Mouse (Mus musculus) intestine, embryonic 14.5 days (tissue): ENCODE measurements at regions not wholly inside any gene's neighbourhood (a gene's known extent, or its start where the extent isn't known, plus 50 kb on each side); places are given as distances from the start of the nearest gene placed in this dataset.

ENCODE experiments used
- ATAC-seq: fragments of 200-750 bp; cut with Nextera tagmentation; replicated peaks from 2 replicates; pipeline ENCODE4 v1.8.0; 2017; ENCODE audit warnings: low read depth, moderate number of reproducible peaks, moderate TSS enrichment, moderate library complexity; ENCODE audit not compliant: low FRiP score, low TSS enrichment
- DNase-seq: peaks from one replicate; pipeline ENCODE4 v3.0.0-alpha.2; 2018; ENCODE audit warnings: low spot score
- H3K27ac ChIP-seq: fragments of 300-500 bp; sonication (generic); 2 replicates; pipeline ENCODE4 v1.5.1; 2014; ENCODE audit warnings: low read depth, mild to moderate bottlenecking, control low read depth
- H3K27me3 ChIP-seq: fragments of 300-500 bp; sonication (generic); replicated peaks from 2 replicates; pipeline ENCODE4 v1.6.1; 2014; ENCODE audit warnings: low read length, control low read depth; ENCODE audit not compliant: control insufficient read depth, insufficient read depth
- H3K36me3 ChIP-seq: fragments of 300-500 bp; sonication (generic); 2 replicates; pipeline ENCODE4 v1.6.1; 2014; ENCODE audit warnings: low read length, control low read depth; ENCODE audit not compliant: control insufficient read depth, insufficient read depth
- H3K4me1 ChIP-seq: fragments of 300-500 bp; sonication (generic); replicated peaks from 2 replicates; pipeline ENCODE4 v1.6.1; 2014; ENCODE audit warnings: low read length, control low read depth, mixed read lengths; ENCODE audit not compliant: control insufficient read depth, insufficient read depth
- H3K4me2 ChIP-seq: fragments of 300-500 bp; sonication (generic); 2 replicates; pipeline ENCODE4 v1.6.1; 2014; ENCODE audit warnings: low read length
- H3K4me3 ChIP-seq: fragments of 300-500 bp; sonication (generic); 2 replicates; pipeline ENCODE4 v1.5.1; 2014; ENCODE audit warnings: low read depth, low read length, control low read depth, mixed read lengths
- H3K9ac ChIP-seq: fragments of 300-500 bp; sonication (generic); 2 replicates; pipeline ENCODE4 v1.6.1; 2014; ENCODE audit warnings: mild to moderate bottlenecking, low read length
- H3K9me3 ChIP-seq: fragments of 300-500 bp; sonication (generic); 2 replicates; pipeline ENCODE4 v1.6.1; 2016; ENCODE audit warnings: low read length, control low read depth; ENCODE audit not compliant: control insufficient read depth
- WGBS: fragments of 180-500 bp; shearing (Covaris S2); extraction: QIAGEN DNeasy Blood & Tissue Kit; methylation state at CpG from one replicate; pipeline ENCODE4 v1.1.7; 2014; 5-methylcytosine and 5-hydroxymethylcytosine counted together

- DNase-seq, result peak; percentile 70
- no peak for ATAC-seq
- no peak overlapping the region for H3K27ac ChIP-seq
- H3K4me3 ChIP-seq, result no peak overlapping the region
- no peaks in the 10 kb centered on the region for H3K27me3 ChIP-seq
- no peaks in the 10 kb centered on the region for H3K4me1 ChIP-seq
- H3K9me3 ChIP-seq, result no peaks in the 10 kb centered on the region
- no peak overlapping the region for H3K9ac ChIP-seq
- 30% methylated on average over 5 of the region's 5 CpGs for WGBS
- no peaks in the 10 kb centered on the region for H3K36me3 ChIP-seq
- no peak overlapping the region for H3K4me2 ChIP-seq
Observed at GRCm38 (mm10) chr9:89461190-89461589, 161.7 kb downstream of the Minar1 start.

GRCm38 (mm10) chr9:89456666-89457065, 166.3 kb downstream of the Minar1 start:
- no peaks in the 10 kb centered on the region for H3K36me3 ChIP-seq

GRCm38 (mm10) chr9:89449656-89450055, 173.3 kb downstream of the Minar1 start:
- WGBS, result 80% methylated on average over 6 of the region's 6 CpGs
- no peaks in the 10 kb centered on the region for H3K36me3 ChIP-seq
- ATAC-seq (no peak), DNase-seq (no peak)
- H3K9me3 ChIP-seq, result no peaks in the 10 kb centered on the region
- no peak overlapping the region for H3K4me3 ChIP-seq
- no peak overlapping the region for H3K9ac ChIP-seq
- no peaks in the 10 kb centered on the region for H3K27me3 ChIP-seq
- no peaks in the 10 kb centered on the region for H3K4me1 ChIP-seq
- H3K27ac ChIP-seq, result no peak overlapping the region
- no peak overlapping the region for H3K4me2 ChIP-seq

More at GRCm38 (mm10) chr9:89456666-89457065, 166.3 kb downstream of the Minar1 start:
- DNase-seq (no peak), ATAC-seq (no peak)
- Histone ChIP-seq H3K27ac (no peak overlapping the region), H3K9ac (no peak overlapping the region), H3K4me2 (no peak overlapping the region), H3K9me3 (no peaks in the 10 kb centered on the region), H3K4me3 (no peak overlapping the region), H3K4me1 (no peaks in the 10 kb centered on the region), H3K27me3 (no peaks in the 10 kb centered on the region)
- WGBS, result 81% methylated on average over 3 of the region's 3 CpGs
